Mouse (Mus musculus) ovary, postnatal 10 days (tissue): ENCODE data around the gene 2210016F16Rik.
"Not testable (repeated sequence)": the region's sequence is repeated elsewhere in the genome, so short reads cannot be mapped to it uniquely, and the experiment has no call there.

Experiments used
- DNase-seq: peaks from one replicate; pipeline ENCODE4 v3.0.0; 2022; ENCODE audit warnings: low spot score

The 2210016F16Rik gene

DNA sequence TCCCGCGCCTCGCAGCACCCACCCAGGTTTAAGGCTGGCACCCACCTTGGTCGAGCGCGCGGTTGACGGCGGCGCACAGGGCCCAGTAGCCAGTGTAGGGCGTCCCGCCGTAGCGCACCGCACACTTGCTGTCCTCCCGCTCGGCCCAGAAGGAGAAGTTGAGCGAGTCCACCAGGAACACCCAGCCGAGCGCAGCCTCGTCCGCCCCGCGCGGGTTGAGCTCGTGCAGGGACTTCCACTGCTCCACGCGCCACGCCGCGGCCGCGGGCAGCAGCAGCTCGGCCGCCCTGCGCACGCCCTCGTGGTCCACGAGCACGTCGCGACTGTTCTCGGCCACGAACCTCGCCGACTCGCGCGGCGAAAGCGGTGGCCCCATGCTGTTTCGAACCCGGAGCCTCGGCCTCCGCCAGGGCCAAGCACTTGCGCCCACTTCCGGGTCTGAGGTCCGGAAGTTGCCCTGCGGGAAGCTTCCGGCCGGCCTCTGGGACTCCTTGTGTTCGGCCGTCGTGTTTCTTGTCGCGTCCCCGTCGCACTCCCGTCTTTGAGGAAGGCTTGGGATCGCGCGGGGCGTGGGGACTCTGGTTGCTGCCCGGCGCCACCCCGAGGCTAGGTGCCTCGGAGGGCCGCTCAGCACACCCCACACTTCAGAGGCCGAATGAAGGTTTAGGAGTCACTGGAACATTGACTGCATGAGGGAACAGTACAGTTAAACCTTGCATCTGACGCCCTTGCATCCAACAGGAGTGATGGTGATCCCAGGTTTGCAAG lies at the start of gene 2210016F16Rik:
Gene 2210016F16Rik (minus strand): TSS at position 447 of the 768 bp plus-strand sequence.
- peak; percentile 55 for DNase-seq

- DNase-seq: no peak
Measured at GRCm38 (mm10) chr13:58423061-58423660, 38.1 kb upstream of the 2210016F16Rik start.

DNA sequence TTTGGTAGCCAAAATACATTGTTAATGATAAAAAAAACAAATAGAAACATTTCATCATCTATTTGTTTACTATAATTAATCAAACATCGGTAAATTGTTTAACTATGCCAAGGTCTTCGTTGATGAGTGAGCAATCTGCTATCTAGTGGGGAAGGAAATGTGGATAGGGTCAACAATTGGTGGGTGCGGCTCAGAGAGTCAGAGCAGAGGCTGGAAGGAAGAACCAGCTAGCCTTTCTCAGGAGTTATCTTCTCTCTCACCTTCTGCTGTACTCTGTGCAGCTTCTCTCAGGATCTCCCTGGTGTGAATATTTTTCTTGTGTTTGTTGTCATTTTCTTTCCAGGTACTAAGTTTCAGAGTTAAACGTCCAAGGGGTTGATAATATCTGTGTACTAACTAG lies 37.2 kb upstream of the 2210016F16Rik start:
- DNase-seq: no peak

GRCm38 (mm10) chr13:58421026-58421425 lies 36.0 kb upstream of the 2210016F16Rik start:
- DNase-seq: no peak

GRCm38 (mm10) chr13:58419266-58419665 lies 34.2 kb upstream of the 2210016F16Rik start:
- DNase-seq: no peak

DNA sequence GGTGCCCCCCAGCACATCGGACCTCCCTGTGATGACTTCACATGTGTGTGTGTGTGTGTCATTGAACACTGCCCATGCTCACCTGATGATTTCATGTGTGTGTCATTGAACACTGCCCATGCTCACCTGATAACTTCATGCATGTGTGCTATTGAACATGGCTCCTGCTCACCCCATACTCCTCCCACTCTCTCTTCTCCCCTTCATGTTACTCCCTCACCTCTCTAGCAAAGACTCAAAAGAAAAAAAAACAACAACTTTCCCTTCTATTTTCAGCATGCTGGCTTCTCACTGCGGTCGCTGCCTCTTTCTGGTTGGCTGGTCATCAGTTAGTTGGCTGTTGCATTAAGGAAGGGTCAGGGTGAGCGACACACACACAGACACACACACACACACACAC lies 33.6 kb upstream of the 2210016F16Rik start:
- DNase-seq: no peak

- no peak for DNase-seq
Measured at GRCm38 (mm10) chr13:58415838-58416237, 30.8 kb upstream of the 2210016F16Rik start.

DNA sequence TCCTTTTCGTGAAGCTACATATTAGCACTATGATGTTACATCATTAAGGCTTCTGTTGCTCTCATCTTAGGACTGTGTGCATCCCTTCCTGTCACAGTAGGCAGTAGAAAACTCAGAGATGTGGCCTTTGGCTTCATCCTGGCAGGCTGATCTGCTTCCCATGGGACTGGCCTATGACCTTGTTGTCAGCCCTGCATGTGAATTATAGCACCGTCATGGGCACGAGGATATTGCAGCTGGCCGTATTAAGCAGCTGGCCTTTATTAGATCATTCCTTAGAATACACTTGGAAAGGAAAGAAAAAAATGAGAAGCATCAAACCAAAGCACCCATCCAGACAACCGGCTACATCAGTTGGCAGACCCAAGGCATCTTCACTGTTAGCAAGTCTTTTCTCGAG lies 30.3 kb upstream of the 2210016F16Rik start:
- no peak for DNase-seq

GRCm38 (mm10) chr13:58411073-58411472 lies 26.0 kb upstream of the 2210016F16Rik start:
- DNase-seq: no peak

- DNase-seq: not testable (repeated sequence)
Measured at GRCm38 (mm10) chr13:58403243-58403642, 18.2 kb upstream of the 2210016F16Rik start, which contains the start of gene Hnrnpk. Gene Hnrnpk (minus strand): TSS chr13:58403343.

DNA sequence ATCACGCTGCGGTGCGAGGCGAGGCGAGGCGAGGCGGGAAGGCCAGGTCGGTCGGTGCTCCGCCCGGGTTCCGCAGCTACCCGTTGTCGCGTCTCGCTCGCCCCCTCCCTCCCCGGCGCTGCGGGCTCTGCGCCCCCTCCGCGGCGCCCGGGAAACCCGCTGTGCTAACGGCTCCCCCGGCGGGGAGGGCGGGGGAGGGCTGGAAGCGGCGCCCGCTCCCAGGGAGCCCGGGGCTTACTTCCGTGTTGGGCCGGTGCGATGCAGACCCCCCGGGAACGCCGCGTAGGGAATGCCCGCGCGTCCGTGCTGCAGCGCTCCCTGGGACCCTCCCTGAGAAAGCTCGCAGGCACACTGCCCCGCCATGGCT lies 17.7 kb upstream of the 2210016F16Rik start:
- no peak for DNase-seq

DNA sequence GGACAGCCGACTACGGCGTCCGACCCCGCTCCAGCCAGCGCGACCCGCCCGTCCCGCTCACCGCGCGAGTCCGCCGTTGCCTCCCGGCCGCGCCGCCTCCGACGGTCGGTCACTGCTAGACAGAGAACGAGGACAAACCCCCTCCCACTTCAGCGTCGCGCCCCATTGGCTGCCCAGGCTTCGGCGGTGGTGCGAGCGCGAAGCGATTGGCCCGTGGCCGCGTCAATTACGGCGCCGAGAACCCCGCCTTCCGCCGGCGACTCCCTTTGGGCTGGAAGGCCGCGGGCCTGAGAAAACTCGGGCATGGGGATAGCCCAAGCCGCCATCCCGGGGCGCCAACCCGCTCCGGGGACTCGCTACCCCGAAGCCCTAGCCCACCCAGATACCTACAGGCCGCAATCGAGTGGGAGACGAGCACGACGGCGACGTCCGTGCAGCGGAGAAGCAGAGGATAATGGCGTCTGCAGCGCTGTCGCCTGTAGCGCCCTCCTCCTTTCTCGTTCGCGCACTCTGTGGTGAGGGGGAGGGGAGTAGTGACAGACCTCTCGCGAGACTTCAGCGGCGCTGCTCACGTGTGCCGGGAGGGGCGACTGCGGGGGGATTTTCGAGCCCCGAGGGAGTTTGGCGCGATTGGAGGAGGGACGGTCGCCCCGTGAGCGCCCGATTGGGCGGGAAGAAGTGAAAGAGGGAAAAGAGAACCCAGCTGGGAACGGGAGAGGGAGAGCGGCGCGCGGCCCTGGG lies 17.1 kb upstream of the 2210016F16Rik start, which contains the start of gene Rmi1:
Gene Rmi1 (plus strand): TSS at position 246 of the 741 bp plus-strand sequence.
- DNase-seq: peak; percentile 99

DNA sequence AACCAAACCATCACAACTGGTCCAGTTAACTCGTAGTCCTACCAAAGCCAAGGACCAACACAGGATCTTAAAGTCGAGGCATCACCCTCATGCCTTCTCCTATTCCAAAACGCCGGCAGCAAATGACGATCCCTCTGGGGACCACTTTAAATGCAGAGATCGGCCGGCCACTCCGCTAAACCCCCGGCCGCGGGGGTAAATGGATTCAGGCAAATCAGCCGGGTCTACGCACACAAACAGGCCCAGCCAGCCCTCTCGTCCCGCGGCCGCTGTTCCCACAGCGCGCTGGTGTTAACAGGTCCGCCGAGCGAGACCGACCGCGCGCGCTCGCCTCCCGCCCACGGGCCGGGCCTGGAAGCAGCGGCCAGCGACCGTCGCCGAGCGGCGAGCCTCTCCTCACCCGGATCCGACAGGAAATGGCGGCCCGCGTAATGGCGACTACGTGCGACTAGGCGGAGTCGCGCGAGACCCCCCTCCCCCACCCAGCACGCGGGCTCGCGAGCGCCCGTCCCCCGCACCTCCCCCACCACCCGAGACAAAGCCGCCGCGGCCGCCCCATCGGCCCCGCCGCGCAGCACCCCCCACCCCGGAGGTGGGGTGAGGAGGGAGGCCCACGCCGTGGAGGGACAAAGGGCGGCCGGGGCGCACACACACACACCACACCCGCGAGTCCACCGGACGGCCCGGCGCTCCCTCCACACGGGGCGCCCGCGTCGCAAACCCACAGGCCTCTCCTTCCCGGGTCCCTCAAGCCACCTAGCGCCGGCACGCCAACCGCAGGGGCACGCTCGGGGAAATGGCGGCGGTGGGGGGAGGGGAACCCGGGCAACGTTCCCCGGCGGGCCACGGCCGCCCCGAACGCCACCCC lies 16.3 kb upstream of the 2210016F16Rik start:
- DNase-seq: peak; percentile 28

- DNase-seq: no peak
Measured at GRCm38 (mm10) chr13:58400576-58400975, 15.6 kb upstream of the 2210016F16Rik start.

DNA sequence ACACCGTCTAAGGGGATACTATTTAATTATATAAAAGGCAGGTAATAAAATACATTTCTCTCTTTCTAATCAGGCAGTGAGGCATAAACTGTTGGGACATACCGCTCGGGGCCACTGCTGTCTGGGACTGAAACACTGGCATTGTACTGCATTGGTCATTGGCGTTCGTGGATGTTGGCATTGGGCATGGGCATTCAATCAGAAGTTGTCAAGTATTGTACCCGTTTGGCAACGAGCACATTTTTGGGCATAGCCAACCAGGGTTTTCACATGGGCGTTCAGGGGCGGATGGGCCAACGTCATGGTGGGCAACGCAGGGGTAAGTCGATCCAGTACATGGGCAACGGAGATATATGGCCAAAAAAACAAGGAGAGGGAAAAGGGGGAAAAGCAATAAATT lies 12.6 kb upstream of the 2210016F16Rik start:
- no peak for DNase-seq

- DNase-seq: not testable (repeated sequence)
Measured at GRCm38 (mm10) chr13:58394392-58394791, 9.4 kb upstream of the 2210016F16Rik start.

GRCm38 (mm10) chr13:58389324-58389951 lies 4.4 kb upstream of the 2210016F16Rik start:
- DNase-seq: no peak

DNA sequence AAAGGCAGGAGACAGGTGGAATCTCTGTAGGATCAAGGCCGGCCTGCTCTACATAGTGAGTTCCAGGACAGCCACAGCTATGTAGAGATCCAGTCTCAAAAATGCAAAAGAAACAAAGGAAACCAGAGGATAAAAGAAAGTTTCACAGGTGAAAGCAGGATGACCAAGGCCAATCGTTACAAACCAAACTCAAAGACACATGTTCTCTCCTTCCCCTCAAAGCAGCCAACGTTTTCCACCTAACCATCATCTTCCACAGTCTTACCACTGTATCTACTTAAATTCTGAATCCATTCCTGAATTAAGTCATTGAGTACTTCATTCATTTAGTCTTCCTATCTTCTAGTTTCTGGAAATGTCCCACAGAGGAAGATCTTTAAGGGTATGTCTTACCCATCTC lies 3.4 kb upstream of the 2210016F16Rik start:
- DNase-seq: no peak

DNA sequence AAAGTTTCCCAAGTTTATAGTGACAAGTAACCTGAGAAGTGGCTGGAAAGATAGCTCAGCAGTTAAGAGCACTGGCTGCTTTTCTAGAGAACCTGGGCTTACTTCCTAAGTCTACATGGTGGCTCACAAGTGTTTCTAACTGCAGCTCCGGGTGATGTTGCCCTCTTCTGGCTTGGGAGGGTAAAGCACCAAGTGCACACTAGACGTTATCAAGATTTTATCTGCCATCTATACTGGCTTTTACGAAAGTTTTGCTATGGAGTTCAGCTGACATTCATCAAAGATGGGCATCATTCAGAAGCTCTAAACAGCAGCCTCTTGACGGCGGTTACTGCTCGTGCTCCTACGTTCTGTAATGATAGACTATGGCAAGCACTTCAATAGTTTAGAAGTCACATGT lies 2.9 kb upstream of the 2210016F16Rik start:
- peak; percentile 28 for DNase-seq

GRCm38 (mm10) chr13:58385547-58385920 lies 509 bp upstream of the 2210016F16Rik start:
- DNase-seq: no peak

DNA sequence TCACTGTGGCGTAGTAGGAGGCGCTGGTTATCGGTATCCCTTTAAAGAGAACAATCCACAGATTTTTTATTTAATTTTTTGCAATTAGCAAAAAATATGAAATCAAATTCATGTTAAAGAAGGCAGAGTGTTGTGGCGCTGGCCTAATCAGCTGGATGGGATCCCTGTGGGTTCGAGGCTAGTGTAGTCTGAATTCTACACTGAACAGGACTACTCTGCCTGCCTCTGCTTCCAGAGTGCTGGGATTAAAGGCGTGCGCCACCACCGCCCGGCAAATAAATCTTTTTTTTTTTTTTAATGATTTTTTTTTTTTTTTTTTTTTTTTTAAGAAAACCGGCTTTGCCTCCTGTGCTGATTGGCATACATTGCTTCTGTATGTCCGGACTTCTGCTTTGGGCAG lies 654 bp downstream of the 2210016F16Rik start:
- DNase-seq: no peak

DNA sequence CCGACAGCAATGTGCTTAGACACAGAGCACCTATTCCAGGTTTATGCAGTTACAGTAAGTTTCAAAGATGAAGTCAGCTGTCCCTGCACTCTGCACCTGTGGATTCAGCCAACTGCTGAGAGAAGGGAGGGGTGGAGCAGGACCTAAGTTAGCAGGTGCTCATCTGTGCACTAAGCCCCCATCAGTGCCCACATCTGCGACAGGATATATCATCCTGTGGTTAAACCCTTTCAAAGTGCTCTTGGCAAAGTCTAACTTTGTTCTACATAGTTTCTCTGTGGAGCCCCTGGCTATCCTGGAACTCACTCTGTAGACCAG lies 11.9 kb downstream of the 2210016F16Rik start:
- no peak for DNase-seq
